Mouse (Mus musculus) CH12.LX (cell line): ENCODE results near the gene Hnrnpd.

Experiments
- CHD2 ChIP-seq: IDR thresholded peaks from 2 replicates; pipeline ENCODE4 v1.6.1; 2011; ENCODE audit warnings: low read length, improper control_type of control experiment
- CTCF ChIP-seq, 2 experiments: IDR thresholded peaks in 1 of 2; conservative IDR thresholded peaks in 1 of 2; 2 replicates each; pipeline ENCODE4 v1.5.1; 2011 to 2012; ENCODE audit warnings: low read depth in 2 of 2, low read length in 2 of 2, improper control_type of control experiment in 1 of 2, inconsistent platforms in 1 of 2, mild to moderate bottlenecking in 1 of 2, moderate library complexity in 1 of 2
- E2F4 ChIP-seq: IDR thresholded peaks from 2 replicates; pipeline ENCODE4 v1.6.1; 2011; ENCODE audit warnings: low read depth, low read length, improper control_type of control experiment; ENCODE audit not compliant: insufficient replicate concordance
- ELF1 ChIP-seq: IDR thresholded peaks from 2 replicates; pipeline ENCODE4 v1.6.1; 2014; ENCODE audit warnings: low read depth, mild to moderate bottlenecking, inconsistent platforms, low read length, improper control_type of control experiment
- EP300 ChIP-seq: IDR thresholded peaks from 2 replicates; pipeline ENCODE4 v1.6.1; 2011; ENCODE audit warnings: low read length, improper control_type of control experiment
- ETS1 ChIP-seq: conservative IDR thresholded peaks from 2 replicates; pipeline ENCODE4 v1.6.1; 2012; ENCODE audit warnings: low read depth, mild to moderate bottlenecking, inconsistent platforms, low read length, improper control_type of control experiment, moderate library complexity
- HCFC1 ChIP-seq: IDR thresholded peaks from 2 replicates; pipeline ENCODE4 v1.6.1; 2012; ENCODE audit warnings: low read depth, mild to moderate bottlenecking, inconsistent platforms, low read length, improper control_type of control experiment
- IRF4 ChIP-seq: IDR thresholded peaks from 2 replicates; pipeline ENCODE4 v1.6.1; 2014; ENCODE audit warnings: low read depth, mild to moderate bottlenecking, inconsistent platforms, low read length, improper control_type of control experiment
- MAX ChIP-seq: IDR thresholded peaks from 2 replicates; pipeline ENCODE4 v1.6.1; 2011; ENCODE audit warnings: low read length, improper control_type of control experiment
- MXI1 ChIP-seq: IDR thresholded peaks from 2 replicates; pipeline ENCODE4 v1.6.1; 2011; ENCODE audit warnings: mild to moderate bottlenecking, low read depth, low read length, improper control_type of control experiment
- NRF1 ChIP-seq: IDR thresholded peaks from 2 replicates; pipeline ENCODE4 v1.6.1; 2014; ENCODE audit warnings: low read depth, mild to moderate bottlenecking, inconsistent platforms, low read length, improper control_type of control experiment, moderate library complexity
- POLR2A ChIP-seq: IDR thresholded peaks from 2 replicates; pipeline ENCODE4 v1.6.1; 2011; ENCODE audit warnings: low read depth, mild to moderate bottlenecking, improper control_type of control experiment, low read length
- RAD21 ChIP-seq: IDR thresholded peaks from 2 replicates; pipeline ENCODE4 v1.6.1; 2011; ENCODE audit warnings: low read depth, mild to moderate bottlenecking, low read length, improper control_type of control experiment, moderate library complexity
- ZMIZ1 ChIP-seq: IDR thresholded peaks from 2 replicates; pipeline ENCODE4 v1.6.1; 2012; ENCODE audit warnings: low read depth, mild to moderate bottlenecking, inconsistent platforms, low read length, improper control_type of control experiment

DNA sequence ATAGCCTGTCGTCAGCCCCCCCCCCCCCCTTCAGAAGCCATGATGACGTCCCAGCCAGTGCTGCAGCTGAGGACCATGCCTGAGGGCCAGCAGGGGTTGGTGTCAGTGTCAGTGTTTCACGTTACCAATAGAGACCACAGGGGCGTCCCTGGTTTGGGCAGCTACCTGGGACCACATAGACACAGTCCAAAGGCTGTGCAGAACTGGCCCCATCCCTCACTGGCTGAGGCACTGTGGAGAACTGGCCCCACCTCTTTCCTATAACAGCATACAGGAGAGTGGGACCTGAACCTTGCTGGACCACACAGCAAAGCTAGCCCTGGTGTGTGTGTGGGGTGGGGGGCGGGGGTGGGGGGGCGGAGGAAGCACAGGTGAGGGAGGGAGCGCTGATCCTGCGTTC, 21.8 kb upstream of the Hnrnpd start:
- no peak for TF ChIP-seq NRF1
- no peak for TF ChIP-seq HCFC1
- TF ChIP-seq CTCF (conservative IDR thresholded peaks at IDR 0.05 in 1 of 2, IDR thresholded peaks at IDR 0.05 in 1 of 2; ENCODE audit: low read depth in 2 of 2, low read length in 2 of 2) = no peak
- no peak for TF ChIP-seq CHD2
- no peak for TF ChIP-seq POLR2A
- TF ChIP-seq EP300 = no peak
- TF ChIP-seq ETS1 = no peak
- no peak for TF ChIP-seq MXI1
- no peak for TF ChIP-seq RAD21
- TF ChIP-seq ELF1 = no peak
- no peak for TF ChIP-seq E2F4
- no peak for TF ChIP-seq ZMIZ1
- TF ChIP-seq IRF4 = no peak
- TF ChIP-seq MAX = no peak
